Mouse (Mus musculus) T-helper 17 cell (primary cell): ENCODE results near the gene Hist1h3a.

Source experiments
- in situ Hi-C, 2 experiments: fragments of 300-600 bp; cut with MboI, MseI; formaldehyde crosslinking; loops; 1 replicate in 1 of 2; 2 replicates in 1 of 2; pipeline ENCODE4 v1.15.1; 2025; ENCODE audit warnings: high pct_unique_total_duplicates in 2 of 2

Hist1h3a gene

DNA sequence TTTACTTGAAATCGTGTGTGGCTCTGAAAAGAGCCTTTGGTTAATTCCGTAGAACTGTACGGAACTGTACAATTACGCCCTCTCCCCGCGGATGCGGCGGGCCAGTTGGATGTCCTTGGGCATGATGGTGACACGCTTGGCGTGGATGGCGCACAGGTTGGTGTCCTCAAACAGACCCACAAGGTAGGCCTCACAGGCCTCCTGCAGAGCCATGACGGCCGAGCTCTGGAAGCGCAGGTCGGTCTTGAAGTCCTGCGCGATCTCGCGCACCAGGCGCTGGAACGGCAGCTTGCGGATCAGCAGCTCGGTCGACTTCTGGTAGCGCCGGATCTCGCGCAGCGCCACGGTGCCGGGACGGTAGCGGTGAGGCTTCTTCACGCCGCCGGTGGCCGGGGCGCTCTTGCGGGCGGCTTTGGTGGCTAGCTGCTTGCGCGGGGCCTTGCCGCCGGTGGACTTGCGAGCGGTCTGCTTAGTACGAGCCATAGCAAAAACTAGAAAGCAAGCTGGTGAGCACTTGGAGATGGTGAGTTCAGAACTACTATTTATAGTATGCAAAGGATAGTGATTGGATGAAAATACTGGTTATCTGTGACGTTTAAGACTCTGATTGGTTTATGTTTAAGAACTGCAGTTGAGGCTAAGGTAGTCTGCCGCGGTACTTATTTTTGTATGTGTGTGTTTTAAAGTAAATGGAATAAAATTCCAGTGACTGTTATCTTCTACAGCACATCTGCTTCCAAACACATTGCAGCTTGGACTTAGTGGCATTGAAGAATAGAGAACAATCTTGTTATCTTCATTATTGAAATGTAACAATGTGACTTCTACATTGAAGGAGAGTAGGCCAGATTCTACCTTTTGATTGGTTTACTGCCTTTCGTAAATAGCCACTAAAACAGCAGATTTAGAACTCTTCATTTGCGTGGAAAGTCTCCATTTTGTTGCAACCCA, at the start of gene Hist1h3a:
Gene Hist1h3a (minus strand): TSS at position 516 of the 951 bp plus-strand sequence.
- in situ Hi-C loops: loop anchor here (25.0 kb wide), 1 partner anchor 1975 kb away; the partner anchor contains the start of genes Hist1h1b (in 2 of the 2), Hist1h2an (in 2 of the 2), Hist1h2bp (in 2 of the 2) and Hist1h3i (in 2 of the 2)

DNA sequence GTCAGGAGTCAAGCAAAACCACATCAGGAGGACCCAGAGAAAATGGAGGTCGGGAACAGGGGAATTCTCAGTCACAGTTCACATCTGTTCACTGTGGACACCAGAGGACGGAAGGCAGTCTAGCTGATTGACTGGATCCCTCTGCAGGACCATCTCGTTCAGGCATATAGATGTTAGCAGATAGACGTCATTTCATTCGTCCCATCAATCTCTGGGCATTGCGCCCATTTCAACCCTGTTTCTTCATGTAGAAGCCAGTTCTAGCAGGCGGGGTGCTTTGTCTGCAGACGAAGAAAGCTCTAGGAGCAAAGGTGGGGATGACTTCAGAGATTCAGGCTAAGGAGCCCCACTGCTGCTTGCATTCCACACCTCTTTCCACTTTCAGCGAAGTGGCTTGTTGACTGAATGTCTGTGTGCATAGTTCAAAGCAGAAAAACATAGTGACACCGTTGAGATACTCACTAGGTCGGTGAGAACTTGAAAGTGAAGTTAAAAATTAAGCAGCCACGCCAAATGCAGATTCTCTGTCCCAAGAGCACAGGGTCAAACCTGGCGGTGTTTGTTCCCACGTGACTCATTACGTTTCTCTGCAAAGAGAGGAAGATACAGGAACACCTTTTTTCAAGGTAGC, 44.4 kb upstream of the Hist1h3a start, which contains the start of gene Slc17a2:
Gene Slc17a2 (plus strand): TSS at position 572 of the 631 bp plus-strand sequence.
- in situ Hi-C loops: loop anchor here in 1 of 2 experiments (10.0 kb wide), 1 partner anchor 468 kb away; no protein-coding TSS in a partner anchor

DNA sequence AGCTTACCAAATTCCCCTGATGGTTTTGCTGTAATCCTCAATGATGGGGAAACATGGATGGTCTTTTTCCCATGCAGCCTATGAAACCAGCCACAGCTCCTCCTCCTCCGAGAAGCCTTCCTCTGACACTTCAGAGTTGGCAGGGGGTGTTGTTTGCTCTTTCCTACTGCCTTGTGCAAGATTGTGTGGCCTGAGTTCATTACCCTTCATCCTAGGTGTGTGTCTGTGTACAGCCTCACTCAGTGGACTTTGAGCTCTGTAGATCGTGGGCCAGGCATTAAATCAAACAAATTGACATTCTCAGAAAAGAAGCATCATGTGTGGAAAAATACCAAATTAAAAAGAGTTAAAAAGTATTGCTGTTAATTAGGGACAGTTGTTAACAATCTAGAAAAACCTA, 42.3 kb upstream of the Hist1h3a start:
- in situ Hi-C loops: loop anchor here in 1 of 2 experiments (10.0 kb wide), 1 partner anchor 470 kb away; no protein-coding TSS in a partner anchor

DNA sequence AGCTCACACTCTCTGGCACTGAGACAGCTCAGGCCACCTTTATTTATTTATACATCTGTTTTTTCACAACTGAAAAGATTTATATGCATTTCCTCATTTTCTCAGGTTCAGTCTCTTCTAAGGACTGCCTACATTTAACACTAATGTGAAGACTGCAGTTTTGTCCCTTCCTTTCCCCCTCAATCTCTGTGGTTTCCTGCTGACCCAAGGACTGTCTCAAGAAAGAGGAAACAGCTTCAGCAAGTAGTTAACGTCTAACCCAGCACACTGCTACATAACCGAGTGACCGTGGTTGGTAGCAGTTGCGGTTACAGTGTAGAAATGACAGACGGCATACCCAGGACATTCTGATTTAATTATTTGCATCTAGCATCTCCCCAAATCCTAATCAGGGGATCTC, 37.2 kb upstream of the Hist1h3a start:
- in situ Hi-C loops: loop anchor here in 1 of 2 experiments (10.0 kb wide), 1 partner anchor 495 kb away; no protein-coding TSS in a partner anchor

DNA sequence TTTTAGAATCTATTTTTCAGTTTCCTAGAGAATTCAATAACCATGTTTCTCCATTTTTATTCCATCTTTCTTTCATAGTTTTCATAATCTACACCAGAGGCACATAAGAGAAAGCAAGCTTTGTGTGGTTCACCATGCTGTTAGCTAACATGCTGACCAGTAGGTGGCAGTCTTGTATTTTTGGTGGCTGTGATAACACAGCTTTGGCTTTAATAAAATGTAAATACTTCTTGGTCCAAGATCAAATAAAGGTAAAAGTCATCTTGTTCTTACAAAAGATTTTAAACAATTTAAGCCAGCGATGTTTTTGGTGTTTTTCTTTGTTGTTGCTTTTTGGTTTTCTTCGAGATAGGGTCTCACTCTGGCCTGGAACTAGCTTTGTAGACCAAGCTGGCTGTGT, 30.3 kb upstream of the Hist1h3a start:
- in situ Hi-C loops: loop anchor here in 1 of 2 experiments (10.0 kb wide), 1 partner anchor 502 kb away; no protein-coding TSS in a partner anchor

DNA sequence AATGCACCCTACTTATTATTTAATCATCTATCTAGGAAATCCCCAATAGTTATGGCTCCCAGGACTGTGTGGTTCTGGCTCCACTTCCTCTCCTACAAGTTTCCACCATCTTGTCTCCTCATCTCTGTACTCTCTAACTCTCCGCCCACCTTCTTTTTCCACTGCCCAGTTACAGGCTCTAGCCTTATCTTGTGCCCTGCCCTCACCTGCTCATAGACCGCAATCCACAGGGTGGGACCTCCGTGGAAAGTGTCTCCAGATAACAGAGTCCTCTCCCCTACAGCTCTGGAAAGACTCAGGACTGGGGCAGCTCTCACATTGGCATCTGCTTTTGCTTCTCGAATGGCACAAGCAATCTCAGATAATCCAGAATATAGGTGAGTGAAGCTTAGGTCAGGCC, 16.8 kb upstream of the Hist1h3a start:
- in situ Hi-C loops: no loop called here

DNA sequence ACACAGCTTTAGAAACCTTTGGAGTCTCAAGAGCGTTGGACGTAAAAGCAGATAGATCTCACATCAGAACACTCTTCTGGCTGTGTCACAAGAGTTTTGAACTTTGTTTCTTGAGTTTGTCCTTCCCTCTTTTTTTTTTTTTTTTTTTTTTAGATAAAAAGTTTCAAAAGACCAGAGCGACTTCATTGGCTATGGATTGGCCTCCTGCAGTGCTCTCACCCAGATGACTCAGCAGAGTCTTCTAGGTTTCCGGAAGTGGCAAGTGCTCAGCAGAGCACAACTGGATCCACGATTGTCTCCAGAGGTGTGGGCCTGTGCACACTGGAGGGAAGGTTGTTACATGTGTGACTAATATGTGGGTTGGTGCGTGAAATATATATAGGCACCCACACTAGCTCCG, 16.2 kb upstream of the Hist1h3a start:
- in situ Hi-C loops: no loop called here

DNA sequence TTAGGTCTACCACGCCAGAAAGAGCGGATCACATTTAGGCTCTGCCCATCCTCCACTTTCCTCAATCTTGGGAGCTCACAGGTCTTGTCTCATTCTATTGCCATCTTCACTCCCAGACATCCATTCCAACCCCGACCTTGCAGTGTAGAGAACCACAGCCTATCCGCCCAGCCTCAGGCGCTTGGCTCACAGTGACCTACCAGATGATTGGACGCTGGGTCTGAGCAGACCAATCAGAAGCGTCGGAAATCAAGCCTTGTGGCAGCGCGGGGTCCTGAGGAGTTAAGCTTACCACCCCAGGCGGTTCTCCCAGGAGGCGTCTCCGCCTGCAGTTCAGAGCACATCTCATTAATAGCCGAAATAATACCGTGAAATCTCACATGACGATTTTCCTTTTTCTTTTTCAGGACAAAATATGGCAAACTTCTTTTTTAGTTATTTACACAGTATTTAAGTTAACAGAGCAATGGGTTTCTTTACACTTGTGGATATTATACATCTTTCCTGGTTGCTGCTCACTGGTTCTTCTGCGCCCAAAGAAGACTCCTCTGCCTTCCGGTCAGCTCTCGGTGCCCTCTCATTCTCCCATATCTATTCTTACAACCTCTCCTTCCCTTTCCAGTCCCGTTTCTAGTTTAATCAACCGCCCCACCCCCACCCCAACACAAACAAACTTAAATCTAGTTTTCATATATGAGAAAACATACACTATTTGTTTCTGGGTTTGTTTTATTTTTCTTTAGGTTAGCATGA, 10.6 kb upstream of the Hist1h3a start:
- in situ Hi-C loops: loop anchor here (25.0 kb wide), 1 partner anchor 1985 kb away; the partner anchor contains the start of genes Hist1h1b (in 2 of the 2), Hist1h2an (in 2 of the 2), Hist1h2bp (in 2 of the 2) and Hist1h3i (in 2 of the 2)

DNA sequence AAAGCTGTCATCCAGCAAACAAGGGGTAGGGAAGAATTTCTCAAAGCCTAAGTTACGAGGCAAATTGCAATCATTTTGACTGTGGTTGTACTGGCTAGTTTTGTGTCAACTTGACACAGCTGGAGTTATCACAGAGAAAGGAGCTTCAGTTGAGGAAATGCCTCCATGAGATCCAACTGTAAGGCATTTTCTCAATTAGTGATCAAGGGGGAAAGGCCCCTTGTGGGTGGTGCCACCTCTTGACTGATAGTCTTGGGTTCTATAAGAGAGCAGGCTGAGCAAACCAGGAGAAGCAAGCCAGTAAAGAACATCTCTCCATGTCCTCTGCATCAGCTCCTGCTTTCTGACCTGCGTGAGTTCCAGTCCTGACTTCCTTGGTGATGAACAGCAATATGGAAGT, 7.4 kb upstream of the Hist1h3a start, which contains the start of gene Trim38:
Gene Trim38 (plus strand): TSS at position 301 of the 400 bp plus-strand sequence.
- in situ Hi-C loops: loop anchor here (25.0 kb wide), 1 partner anchor 1982 kb away; the partner anchor contains the start of genes Hist1h1b (in 2 of the 2), Hist1h2an (in 2 of the 2), Hist1h2bp (in 2 of the 2) and Hist1h3i (in 2 of the 2)

DNA sequence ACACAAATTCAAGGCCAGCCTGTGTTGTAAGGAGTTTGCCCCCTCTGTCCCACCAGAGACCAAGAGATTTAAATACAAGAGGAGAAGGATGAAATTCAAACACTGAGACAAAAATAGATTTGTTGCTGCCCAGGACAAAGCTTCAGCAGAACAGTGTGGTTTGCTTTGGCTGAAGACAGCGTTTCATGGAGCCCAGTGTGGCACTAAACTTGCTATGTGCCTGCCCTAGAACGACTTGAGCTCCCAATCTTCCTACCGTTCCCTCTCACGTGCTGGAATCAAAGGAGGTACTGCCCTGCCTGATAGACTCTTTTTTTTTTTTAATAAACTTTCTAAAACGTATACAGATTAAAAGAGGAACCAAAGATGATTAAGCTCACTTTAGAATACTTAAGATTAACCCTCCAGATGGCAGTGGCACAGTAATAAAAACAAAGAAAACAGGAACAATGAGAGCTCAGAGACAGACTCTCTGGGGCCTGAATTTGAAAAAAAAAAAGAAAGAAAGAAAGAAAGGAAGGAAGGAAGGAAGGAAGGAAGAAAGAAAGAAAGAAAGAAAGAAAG, 6.7 kb upstream of the Hist1h3a start:
- in situ Hi-C loops: loop anchor here (25.0 kb wide), 1 partner anchor 1982 kb away; the partner anchor contains the start of genes Hist1h1b (in 2 of the 2), Hist1h2an (in 2 of the 2), Hist1h2bp (in 2 of the 2) and Hist1h3i (in 2 of the 2)

DNA sequence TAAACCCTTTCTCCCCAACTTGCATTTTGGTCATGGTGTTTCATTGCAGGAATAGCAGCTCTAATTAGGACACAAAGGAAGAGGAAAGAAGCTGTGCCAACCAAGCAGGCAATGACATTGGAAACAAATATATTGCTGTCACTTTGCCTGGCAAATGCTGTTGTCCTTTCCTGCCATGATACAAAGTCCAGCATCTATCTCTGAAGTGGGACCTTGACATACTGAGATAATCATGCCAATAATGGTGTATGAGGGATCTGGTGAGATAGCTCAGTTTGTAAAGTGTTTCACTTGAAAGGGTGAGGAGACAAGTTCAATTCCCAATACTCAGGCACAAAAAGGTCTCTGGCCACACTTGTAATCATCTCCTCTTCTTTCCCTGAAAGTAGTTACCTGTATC, 4.6 kb upstream of the Hist1h3a start:
- in situ Hi-C loops: loop anchor here (25.0 kb wide), 1 partner anchor 1979 kb away; the partner anchor contains the start of genes Hist1h1b (in 2 of the 2), Hist1h2an (in 2 of the 2), Hist1h2bp (in 2 of the 2) and Hist1h3i (in 2 of the 2)

DNA sequence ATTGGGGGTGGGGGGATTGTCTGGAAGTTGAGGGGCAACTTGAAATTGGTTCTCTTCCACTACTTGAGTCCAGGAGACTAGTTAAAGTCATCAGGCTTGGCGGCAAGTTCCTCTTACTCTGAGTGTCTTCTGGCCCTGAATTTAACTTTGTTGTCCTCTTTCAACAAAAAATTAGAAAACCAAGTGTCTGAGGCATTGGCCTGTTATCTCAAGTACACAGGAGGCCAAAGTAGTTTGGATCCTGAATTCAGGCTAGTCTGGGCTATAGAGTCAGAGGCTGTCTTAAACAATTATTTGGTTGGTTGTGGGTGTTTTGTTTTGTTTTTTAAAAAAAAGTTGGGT, 3.0 kb upstream of the Hist1h3a start:
- in situ Hi-C loops: loop anchor here (25.0 kb wide), 1 partner anchor 1978 kb away; the partner anchor contains the start of genes Hist1h1b (in 2 of the 2), Hist1h2an (in 2 of the 2), Hist1h2bp (in 2 of the 2) and Hist1h3i (in 2 of the 2)

DNA sequence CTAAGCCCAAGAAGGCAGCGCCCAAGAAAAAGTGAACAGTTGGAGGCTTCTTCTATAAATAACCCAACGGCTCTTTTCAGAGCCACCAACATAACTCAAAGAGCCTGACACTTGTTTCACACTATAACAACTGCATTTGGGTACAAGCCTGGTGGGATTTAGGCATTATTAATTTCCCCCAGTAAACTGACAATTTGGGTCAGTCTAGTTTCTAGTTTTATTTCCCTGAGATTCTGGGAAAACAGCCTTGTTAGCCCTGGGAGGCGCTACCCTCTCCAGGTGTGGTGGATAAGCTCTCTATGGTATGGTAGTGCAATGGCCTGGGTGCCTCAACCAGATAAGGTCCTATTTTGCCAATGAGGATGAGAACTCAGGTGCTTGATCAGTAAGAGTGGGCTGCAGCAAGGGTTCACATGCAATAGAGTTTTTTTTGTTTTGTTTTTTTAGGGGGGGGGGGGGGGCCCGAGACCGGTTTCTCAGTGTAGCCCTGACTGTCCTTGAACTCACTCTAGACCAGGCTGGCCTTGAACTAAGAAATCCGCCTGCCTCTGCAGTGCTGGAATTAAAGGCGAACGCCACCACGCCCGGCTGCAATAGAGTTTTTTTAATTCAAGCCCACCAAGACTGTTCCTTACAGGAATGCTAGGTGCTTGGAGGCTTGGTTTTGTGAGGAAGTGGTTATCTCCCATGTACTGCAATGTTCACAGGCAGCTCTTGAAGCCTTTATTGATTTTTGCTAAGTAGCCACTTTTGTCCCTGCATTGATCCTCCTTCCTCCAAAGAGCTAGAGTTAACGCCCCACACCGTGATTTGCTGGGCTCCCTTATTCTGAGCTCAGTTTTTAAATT, 2.4 kb upstream of the Hist1h3a start:
- in situ Hi-C loops: loop anchor here (25.0 kb wide), 1 partner anchor 1977 kb away; the partner anchor contains the start of genes Hist1h1b (in 2 of the 2), Hist1h2an (in 2 of the 2), Hist1h2bp (in 2 of the 2) and Hist1h3i (in 2 of the 2)

DNA sequence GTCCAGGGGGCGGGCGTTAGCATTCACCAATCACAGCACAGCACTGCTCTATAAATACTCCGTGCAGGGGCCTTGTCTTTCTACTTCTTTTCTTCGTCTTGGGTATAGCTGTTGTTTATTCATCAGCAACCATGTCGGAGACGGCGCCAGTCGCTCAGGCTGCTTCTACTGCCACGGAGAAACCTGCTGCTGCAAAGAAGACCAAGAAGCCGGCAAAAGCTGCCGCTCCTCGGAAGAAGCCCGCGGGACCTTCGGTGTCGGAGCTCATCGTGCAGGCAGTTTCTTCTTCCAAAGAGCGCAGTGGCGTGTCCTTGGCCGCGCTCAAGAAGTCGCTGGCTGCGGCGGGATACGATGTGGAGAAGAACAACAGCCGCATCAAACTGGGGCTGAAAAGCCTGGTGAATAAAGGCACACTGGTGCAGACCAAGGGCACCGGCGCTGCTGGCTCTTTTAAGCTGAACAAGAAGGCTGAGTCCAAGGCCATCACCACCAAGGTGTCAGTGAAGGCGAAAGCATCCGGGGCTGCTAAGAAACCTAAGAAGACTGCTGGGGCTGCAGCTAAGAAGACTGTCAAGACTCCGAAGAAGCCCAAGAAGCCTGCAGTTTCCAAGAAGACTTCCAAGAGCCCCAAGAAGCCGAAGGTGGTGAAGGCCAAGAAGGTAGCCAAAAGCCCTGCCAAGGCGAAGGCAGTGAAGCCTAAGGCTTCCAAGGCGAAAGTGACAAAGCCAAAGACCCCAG, 1.6 kb upstream of the Hist1h3a start, which contains the start of gene Hist1h1a:
Gene Hist1h1a (plus strand): TSS at position 81 of the 738 bp plus-strand sequence.
- in situ Hi-C loops: loop anchor here (25.0 kb wide), 1 partner anchor 1976 kb away; the partner anchor contains the start of genes Hist1h1b (in 2 of the 2), Hist1h2an (in 2 of the 2), Hist1h2bp (in 2 of the 2) and Hist1h3i (in 2 of the 2)

DNA sequence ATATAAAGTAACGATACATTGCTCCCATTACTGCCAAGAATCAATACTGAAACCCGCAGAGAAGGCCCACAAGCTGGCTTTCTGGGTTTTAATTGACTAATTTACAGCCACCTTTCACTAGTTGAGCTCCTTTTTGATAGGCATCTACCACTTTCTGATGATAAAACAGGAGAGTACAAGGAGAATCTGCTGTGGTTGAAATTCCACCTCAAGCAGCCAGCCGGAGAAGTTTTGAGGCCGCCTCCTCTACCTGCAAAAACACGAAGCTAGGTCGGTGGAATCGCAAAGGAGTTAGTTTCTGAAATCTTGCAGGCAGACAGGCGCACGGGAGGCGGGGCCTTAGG, 1.0 kb upstream of the Hist1h3a start:
- in situ Hi-C loops: loop anchor here (25.0 kb wide), 1 partner anchor 1976 kb away; the partner anchor contains the start of genes Hist1h1b (in 2 of the 2), Hist1h2an (in 2 of the 2), Hist1h2bp (in 2 of the 2) and Hist1h3i (in 2 of the 2)

DNA sequence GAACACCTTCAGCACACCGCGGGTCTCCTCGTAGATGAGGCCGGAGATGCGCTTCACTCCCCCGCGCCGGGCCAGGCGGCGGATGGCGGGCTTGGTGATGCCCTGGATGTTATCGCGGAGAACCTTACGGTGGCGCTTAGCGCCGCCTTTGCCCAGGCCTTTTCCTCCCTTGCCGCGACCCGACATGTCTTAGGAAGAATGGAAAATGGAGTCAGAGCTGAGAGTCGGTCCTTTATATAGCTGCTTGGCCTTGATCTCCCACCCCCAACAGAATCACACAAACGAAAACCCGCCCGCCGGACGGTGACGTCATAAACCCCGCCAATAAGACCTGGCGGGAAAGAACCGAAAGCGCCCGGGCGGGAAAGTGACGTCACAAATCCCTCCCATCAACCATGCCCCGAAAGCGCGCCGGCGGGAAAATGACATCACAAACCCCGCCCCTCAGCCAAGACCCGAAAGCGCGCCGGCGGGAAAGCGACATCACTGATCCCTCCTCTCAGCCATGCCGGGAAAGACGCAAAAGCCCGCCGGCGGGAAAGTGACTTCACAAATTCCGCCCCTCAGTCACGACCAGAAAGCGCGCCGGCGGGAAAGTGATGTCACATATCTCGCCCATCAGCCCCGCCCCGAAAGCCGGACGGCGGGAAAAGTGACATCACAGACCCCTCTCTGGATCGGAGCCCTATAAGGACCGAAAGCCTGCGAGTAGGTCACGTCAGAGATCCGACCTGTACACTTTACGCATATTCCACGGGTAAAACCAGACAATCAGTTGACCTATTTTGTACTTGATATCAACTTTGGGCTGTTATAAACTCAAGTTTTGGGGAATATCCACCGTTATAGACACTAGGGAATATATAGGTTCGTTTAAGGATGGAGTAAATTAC, 968 bp downstream of the Hist1h3a start, which contains the start of gene Hist1h4a:
Gene Hist1h4a (minus strand): TSS at position 259 of the 893 bp plus-strand sequence.
- in situ Hi-C loops: loop anchor here (25.0 kb wide), 1 partner anchor 1974 kb away; the partner anchor contains the start of genes Hist1h1b (in 2 of the 2), Hist1h2an (in 2 of the 2), Hist1h2bp (in 2 of the 2) and Hist1h3i (in 2 of the 2)
